Mouse (Mus musculus) ovary, adult 18-20 months (tissue): ENCODE measurements at regions not wholly inside any gene's neighbourhood (a gene's known extent, or its start where the extent isn't known, plus 50 kb on each side); places are given as distances from the start of the nearest gene placed in this dataset.

Experiments used
- DNase-seq: peaks from one replicate; pipeline ENCODE4 v3.0.0; 2022; ENCODE audit warnings: low spot score, mixed read lengths

DNA sequence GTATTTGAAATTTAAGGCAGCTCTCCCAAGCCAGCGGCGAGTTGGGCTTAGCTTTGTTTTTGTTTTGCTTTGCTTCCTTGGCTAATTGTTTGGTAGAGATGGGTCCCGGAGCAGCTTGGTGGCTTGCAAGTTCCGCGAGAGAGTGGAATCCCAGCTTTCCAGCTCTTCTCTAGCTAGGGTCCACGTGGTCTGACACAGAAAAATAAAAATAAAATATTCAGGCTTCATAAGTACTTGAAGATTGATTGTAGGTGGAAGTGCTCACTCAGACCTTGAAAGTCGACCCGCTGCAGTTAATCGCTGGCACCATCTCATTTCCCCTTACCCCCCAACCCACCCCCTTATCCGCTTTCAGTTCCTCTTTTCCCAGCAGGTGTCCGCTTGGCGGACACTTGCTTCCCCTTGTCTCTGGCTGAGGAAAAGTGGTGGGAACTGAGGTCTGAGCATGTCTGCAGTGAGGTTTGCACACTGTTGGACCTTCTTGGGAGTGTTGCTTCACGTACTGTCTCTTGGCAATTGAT is 198.5 kb downstream of the Dusp6 start:
- DNase-seq, result no peak

DNA sequence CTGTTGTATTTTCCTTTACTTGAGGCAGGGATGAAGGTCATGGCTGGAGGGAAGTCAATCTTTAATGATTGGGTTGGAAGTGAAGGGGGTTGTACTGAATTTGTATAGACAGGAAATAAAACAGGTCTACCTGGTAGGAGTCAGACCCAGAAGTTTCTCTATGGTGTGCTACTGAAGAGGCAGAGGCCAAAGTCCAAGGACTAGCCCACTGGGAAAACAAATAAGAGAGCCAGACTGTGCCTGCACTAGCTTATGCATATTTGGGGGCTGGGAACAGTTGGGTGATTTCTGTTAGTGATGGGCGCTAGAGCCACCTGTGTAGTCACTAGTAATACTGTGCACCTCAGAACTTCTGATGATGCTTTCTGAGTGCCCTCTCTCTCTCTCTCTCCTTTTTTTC is 203.7 kb downstream of the Dusp6 start:
- no peak for DNase-seq

DNA sequence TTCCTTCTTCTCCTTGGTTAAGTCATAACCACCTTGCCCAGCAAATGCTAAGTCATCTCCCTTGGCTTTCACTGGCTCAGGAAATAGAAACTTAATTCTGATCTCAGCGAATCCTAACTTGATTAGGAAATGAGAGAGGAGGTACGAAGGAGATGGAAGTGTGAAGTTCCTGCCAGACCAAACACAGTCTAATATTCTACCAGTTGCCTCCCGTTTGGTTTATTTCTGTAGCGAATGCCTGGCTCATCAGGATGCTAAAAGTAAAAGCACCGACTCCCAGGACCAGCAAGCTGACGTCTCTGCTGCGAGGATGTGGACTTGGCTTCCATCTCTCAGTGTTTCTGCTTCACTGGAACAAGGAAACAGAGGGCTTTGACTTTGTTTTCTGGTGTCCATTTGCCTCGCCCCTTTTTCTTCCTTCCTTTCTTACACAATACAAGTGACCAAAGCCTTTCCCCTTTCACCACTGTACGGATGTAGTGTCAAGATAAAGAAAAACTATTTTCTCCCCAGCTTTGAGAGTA is 204.3 kb downstream of the Dusp6 start:
- no peak for DNase-seq

DNA sequence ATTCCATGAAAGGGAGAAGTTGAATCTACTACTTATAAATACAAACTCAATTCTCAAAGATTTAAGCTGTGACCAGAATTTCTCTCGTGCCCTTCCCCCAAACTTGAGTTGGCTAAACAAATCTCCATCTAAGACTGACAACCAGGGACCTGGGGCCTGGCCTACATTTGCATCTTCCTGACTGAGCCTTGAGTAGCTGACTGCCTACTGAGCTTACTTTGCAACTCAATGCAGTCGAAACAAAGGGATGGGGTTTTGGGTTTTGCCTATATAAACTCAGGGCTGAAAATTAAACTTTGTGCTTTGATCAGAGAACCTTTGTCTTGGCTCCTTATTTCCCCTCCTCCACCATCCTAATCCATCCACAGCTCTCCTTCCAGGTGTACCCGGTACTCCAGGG is 205.9 kb downstream of the Dusp6 start:
- no peak for DNase-seq

DNA sequence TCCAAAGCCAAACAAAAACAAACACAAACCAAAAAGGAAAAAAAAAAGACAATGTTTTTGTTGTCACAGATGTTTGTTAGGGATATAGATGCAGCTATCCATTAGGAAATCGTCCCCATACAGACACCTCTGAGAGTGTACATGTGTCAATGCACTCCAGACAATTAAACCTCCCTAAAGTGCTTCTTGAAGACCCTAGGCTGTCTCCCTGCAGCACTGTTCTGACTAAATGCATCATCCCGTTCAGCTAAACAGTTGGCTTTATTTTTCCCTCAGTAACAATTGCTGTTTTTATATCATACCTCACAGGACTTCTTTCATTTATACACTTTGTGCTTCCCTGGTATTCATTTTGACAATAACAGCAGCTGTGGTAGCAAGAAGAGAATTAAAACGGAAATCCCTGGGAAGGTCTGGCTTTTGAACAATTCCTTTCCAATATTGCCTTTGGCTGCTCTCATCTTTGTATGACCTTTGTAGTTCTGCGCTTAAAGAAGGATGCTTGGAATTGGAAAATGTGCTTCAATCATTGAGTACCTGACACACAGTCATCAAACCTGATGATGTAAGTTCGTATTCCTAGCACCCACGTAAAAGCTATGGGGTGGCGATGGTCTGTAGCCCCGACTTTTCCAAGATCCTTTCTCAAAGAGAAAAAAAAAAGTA is 208.9 kb downstream of the Dusp6 start:
- DNase-seq, result no peak

DNA sequence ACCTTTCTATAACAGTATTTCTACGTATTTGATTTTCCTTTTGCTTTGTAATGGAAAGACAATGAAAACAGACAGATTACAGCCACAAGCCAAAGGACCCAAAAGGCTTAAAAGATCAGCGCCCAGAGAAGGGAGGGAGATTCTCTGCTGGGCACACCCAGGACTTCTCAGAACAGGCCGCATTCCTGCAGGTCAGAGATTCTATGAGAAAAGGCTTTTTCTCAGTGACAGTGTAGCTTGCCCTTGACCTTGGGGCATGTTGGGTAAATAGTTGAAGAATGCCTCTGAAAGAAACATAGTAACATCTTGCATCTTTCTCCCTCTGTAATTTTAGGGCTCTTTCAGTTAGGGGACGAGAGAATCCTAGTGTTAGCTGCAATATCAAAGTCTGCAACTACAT is 209.8 kb downstream of the Dusp6 start:
- no peak for DNase-seq

DNA sequence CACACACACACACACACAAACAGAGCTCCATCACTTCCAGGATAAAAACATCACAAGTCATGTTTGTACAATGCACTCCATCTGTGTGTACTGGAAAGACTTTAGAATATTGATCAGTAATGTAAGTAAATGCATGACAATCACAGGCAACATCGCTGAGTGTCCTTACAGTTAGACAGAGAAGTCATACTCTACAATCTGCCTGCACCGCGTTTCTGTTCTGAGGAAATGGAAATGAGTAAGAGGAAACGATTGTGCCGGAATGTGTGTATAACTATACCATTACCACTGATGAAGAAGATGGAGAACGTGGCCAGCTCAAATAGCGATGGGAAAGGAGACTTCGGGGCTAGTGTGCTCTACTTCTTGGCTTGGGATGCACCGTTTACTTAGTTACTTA is 210.7 kb downstream of the Dusp6 start:
- no peak for DNase-seq

DNA sequence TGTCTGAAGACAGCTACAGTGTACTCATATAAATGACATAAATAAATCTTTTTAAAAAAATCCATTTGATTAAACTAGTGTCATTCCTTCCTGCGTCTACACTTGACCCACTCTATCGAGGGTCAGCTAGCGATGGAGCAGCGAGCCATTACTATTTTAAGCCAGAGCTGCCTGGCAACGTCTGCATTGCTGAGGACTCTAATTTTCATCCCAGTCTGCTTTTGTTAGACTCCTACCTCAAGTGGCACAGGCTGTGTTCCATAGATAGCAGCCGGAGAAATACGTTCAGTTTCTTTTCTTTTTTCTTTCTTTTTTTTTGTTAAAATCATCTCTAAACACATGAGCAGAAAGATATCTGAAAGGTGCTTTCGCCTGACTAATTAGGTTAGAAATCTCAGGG is 211.5 kb downstream of the Dusp6 start:
- no peak for DNase-seq

DNA sequence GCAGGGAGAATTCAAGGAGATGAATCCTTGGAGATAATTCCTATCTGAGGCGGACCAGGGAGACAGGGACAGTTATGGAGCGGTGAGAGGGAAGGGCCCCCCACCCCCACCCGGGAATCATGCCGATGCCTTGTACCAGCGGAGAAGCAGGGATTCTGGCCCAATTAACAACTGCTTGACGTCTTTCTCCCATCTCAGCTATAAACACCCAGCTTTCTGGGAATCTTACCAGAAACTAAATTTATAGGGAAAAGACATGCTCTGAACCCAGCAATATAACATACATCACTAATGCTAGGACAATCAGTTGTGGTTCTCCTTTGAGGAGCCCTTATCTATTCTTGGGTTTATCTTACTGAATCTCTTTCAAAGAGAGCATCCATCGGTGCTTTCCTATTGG is 213.2 kb downstream of the Dusp6 start:
- no peak for DNase-seq

DNA sequence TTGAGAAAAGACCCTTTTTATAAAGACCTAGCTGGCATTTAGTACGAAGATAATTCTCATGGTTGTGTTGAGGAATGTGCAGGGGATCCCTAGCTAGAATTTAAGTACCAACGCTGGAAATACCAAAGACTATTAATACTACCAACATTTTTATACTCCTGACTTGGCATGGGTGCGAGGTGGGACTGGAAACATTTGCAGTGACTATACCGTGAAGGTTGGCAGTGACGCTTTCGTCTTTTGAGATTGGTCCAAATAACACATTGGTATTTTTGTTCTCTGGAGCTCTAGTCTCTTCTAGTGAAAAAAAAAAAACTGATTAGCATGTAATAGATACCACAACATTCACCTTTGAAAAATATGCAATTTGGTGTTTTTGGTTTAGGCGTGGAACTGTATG is 213.7 kb downstream of the Dusp6 start:
- DNase-seq, result no peak

DNA sequence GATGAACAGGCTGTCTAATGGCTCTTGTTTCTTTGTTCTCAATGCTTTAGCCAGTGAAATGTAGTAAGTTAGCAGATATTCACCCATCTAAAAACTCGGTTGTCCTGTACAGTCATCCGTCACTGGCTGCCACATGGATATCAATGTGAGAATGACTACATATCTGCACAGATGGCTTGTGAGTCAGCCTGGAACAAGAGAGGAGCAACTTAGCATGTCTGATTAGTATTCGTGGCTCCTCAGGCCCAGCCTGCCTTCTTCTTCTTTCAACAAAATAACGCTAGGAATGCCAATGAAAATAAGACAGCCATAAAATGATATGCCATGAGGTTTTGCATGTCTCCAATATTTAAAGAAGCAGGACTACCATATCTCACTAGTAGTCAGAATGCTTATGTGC is 217.5 kb downstream of the Dusp6 start:
- DNase-seq, result no peak

DNA sequence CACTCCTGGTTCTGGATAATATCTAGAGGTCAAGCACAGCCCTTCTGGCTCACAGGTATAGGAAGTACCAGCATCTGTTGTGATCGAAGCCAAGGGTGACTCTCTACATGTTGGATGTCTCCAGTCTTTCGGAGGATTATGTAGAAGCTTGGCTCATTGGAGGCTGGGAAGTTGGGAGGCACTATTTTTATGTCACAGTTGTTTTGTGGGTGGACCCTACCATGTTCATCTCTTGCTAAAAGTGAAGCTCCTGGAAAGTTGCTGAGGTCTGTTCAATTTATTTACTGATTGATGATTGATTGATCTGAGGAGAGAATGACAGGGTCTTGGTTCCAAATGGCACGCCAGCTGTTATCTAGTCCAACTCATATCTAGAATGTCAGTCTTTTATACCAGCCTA is 219.0 kb downstream of the Dusp6 start:
- no peak for DNase-seq

DNA sequence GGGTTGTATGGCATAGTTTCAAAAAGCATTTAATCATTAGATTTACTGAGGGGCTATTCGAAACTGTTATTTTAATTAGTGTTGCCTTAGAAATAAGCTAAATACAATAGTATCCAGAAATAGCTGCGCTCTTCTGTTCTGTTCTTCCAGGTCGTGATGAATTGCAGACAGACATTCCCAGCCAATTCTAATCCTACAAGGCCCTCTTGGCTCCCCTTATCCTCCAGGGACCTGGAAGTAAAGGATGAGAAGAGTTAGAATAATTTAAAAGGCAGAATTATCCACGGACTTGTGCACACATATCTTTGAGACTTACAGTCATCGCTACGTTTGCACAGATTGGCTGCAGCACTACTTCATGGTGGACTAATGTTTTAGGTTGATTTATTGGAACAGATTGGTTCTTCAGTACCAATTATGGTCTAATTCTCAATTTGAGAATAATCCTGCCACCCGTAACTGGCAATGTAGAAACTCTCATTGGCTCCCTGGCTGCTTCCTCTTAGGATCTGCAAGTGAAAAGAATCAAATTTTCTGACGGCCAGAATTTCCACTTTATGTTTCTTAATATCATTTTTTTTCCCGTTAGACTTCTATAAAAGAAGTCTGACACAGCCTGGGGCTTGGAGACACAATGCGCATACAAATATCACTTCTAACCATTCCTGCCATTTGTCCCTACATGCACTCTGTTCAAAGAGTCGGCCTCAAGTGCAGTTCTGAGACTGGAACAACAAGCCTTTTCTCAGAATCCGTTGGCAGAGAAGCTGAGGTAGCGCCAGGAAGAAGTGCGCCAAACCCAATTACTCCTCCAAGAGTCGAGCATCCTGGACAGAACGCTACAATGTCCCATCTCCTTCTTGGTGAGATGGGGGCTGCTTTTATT is 225.4 kb downstream of the Dusp6 start:
- DNase-seq, result no peak

DNA sequence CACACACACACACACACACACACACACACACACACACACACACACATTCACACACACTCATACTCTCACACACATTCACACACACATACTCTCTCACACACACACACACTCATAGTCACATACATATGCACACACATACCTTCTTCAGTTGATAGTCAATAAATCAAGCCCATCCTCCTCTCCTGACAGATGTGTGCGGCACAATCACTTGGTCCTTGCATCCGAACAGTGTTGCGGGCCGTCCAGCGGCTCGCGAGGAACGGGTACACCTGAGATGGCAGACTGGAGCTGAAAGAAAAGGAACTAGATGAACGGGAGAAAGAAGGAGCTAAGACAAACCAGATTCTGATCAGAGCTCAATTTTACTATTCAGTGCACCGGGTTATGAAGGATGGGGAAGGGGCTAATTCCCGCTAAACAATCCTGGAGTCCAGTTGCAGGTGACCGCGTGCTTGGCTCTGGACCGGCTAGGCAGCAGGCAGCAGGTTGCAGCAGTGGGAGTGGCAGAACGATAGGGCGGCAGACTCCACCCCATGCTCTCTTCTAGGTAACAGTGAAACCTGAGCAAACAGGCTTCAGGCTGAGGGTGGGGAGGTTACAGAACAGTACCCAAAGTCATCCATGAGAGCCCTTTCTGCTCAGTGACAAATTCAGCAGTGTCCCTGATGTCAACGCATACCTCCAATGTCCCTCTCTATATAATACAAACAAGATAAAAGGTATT is 247.8 kb downstream of the Csl start:
- no peak for DNase-seq

DNA sequence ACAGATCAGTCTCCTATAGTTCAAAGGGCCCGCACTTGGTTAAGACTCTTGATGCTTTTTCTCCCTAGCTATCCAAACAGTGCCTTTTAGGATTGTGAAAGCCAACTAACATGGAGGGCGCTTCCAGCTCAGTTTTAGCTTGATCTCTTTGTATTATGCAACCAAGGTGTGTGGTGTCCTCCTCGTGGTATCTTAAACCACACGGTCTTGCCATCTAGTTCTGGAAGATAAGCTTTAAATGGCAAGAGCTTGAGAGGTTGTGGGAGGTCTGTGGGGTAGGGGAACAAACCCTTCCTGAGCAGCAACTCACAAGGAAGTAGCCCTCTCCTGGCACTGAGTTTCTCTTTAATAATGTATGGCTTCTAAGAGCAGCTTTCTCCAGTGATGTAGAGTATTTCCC is 241.5 kb downstream of the Csl start:
- no peak for DNase-seq

DNA sequence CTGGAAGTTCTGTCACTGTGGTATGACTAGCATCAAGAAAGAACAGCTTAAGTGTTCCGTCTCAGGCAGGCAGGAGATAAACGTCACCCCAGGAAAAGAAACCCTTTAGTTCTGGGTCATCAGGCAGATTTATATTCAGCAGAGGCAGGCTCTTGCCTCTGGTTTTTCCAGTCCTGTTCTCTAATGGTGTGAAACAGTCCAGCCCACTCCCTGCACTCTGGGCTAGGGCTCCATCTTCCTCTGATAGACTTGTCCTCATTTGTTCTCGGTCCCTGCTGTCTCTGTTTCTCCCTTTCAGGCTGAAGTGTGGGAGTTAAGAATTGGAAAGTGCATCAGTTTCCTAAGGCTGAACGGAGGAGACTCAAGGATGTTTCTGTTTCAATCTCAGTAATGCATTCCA is 240.0 kb downstream of the Csl start:
- DNase-seq, result no peak

DNA sequence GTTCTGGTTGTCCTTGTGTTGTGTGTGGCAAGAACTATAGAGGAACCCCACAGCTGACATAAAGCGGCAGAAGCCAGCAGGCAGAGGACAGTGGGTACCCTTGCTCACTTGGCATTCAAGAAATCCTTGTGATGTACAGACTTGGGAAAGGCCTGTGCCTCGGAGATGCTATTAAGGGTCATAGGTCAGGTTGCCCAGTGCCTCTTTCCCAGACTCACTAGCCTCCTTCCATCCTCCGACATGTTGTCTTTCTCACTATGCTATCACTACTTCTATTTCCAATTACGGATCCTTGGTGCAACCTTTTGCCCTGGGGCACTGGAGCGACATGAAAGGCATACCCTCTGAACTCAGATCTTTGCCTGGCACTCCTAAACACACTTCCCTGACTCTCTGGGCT is 235.6 kb downstream of the Csl start:
- DNase-seq, result no peak

DNA sequence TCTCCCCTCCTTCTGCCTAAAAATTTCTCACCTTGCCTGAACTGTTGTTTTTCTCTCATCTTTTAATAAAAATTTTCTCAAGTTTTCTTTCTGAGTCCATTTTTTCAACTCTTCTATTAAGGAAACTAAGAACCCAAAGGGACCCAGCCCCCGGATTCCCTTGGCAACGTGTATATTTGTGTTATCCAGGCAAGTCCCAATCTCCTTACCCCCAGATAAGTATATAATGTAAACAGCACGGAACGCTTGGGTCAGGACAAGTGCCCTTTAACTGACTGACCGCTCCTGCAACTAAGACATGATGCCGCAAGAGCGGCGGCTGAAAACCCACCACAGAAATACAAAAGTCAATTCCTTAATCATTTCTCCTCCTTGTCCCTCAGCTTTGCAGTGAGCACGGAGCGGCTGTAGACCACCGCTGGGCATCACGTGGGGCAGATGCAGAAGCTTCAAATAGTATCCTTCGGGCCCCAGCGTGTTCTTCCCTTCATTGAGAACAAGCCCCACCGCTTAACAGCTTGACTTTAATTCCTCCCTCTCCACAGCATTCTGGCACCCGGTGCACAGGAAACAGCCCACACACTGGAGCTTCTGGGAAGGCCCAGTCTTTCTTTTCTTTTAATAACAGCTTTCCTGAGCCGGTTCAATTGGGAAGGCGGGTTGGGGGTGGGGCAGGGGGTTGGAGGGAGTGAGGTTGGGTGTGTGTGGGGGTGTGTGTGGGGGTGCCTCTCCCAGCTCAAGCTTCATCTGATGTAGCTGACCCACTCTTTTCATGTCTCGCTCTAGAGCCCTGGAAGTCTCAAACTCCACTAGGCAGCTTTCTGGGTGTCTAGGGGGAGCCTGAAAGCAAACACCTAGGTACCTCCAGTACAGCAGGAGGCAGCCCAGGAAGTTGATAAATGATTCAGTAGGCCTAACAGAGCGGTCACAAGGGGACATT is 234.9 kb downstream of the Csl start:
- DNase-seq, result peak; percentile 6

DNA sequence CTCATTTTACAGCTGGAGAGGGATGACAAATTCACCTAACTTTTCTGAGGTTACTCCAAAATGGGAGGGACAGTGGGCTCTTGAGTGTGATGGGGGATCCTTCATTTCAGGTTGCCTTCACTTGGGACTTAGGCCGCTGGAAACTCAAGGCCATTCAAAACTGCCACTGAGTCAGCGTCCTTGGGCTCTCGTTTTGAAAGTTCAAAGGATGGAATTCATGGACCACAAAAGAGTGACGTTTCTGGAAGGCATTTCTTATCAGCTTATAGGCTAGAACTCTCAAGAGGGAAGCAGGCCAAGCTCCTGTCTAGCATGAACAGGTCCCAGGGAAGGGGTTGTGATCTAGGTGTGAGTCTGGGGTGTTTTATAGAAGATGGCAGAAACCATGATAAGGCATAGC is 233.3 kb downstream of the Csl start:
- no peak for DNase-seq

DNA sequence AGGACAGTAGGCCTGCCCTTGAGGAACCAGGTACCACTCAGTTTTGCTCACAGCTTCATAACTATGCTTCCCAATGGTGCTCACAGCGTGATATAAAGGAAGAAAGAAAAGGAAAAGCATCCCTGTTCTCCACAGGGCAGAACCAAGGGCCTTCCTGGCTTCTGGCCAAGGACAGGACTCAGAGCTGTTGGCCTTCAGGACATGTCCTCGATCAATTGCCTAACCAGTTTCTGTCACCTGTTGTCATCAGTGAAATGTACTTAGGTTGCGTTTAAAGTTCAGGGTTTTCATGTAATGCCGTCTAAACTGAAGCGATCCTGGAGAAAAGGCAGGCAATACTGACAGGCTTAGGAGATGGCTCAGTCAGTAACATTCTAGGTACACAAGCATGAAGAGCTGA is 232.9 kb downstream of the Csl start:
- no peak for DNase-seq

DNA sequence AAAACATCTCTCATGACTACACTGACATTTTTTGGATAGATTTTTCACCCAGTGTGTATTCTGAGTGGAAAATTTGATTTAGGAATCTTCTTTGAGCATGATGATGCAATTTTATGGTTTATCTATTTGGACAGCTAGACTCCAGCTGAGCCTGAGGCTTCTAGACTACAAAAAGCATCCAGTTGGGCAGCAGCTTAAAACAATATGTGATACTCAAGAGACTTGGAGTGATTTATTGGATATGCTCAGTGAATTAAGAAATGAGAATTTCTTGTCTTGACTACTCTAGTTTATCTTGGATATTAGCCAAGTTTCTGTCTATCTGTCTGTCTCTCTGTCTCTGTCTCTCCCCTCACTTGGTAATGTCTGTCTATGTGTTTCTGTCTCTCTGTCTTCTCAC is 228.4 kb downstream of the Csl start:
- no peak for DNase-seq

DNA sequence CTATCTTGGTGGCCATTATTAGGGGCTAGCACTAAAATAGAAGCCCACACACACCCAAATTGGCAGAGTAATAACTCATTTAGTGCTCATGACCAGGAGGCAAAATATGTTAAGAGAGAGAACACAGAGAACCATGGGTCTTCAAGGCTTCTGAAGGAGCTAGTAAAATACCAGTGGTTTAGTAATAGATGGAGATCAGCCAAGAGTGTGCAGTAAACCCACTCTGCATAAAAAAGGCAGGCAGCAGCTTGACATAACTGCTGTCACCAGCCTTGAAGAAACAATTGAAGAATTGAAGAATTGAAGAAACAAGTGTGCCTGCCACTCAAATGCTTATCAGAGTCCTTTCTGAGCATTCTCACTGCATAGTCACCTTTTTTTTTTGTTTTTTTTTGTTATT is 227.9 kb downstream of the Csl start:
- DNase-seq, result no peak
